Mouse (Mus musculus) neural tube, embryonic 11.5 days (tissue): ENCODE measurements at regions not wholly inside any gene's neighbourhood (a gene's known extent, or its start where the extent isn't known, plus 50 kb on each side); places are given as distances from the start of the nearest gene placed in this dataset.

Experiments used
- ATAC-seq: fragments of 200-750 bp; cut with Nextera tagmentation; 2 replicates; pipeline ENCODE4 v1.8.0; 2017; ENCODE audit warnings: moderate number of reproducible peaks, mild to moderate bottlenecking, moderate TSS enrichment, moderate library complexity; ENCODE audit not compliant: insufficient read depth, low FRiP score, low TSS enrichment
- DNase-seq: peaks from one replicate; pipeline ENCODE4 v3.0.0-alpha.2; 2015; ENCODE audit warnings: low spot score
- H3K27ac ChIP-seq: fragments of 300-500 bp; sonication (generic); 2 replicates; pipeline ENCODE4 v1.5.1; 2014; ENCODE audit warnings: low read depth, mild to moderate bottlenecking, low read length
- H3K27me3 ChIP-seq: fragments of 300-500 bp; sonication (generic); 2 replicates; pipeline ENCODE4 v1.6.1; 2014; ENCODE audit warnings: mild to moderate bottlenecking, low read length, mixed read lengths; ENCODE audit not compliant: control insufficient read depth, insufficient read depth
- H3K36me3 ChIP-seq: fragments of 300-500 bp; sonication (generic); 2 replicates; pipeline ENCODE4 v1.6.1; 2014; ENCODE audit warnings: mild to moderate bottlenecking, low read length, moderate library complexity, mixed read lengths; ENCODE audit not compliant: control insufficient read depth, insufficient read depth
- H3K4me1 ChIP-seq: fragments of 300-500 bp; sonication (generic); 2 replicates; pipeline ENCODE4 v1.6.1; 2014; ENCODE audit warnings: low read length, mixed read lengths; ENCODE audit not compliant: control insufficient read depth, insufficient read depth
- H3K4me2 ChIP-seq: fragments of 300-500 bp; sonication (generic); 2 replicates; pipeline ENCODE4 v1.6.1; 2014; ENCODE audit warnings: low read depth, mild to moderate bottlenecking, moderate library complexity
- H3K4me3 ChIP-seq: fragments of 300-500 bp; sonication (generic); 2 replicates; pipeline ENCODE4 v1.5.1; 2014; ENCODE audit warnings: low read depth, low read length
- H3K9ac ChIP-seq: fragments of 300-500 bp; sonication (generic); 2 replicates; pipeline ENCODE4 v1.6.1; 2014; ENCODE audit warnings: mild to moderate bottlenecking, low read length
- H3K9me3 ChIP-seq: fragments of 300-500 bp; sonication (generic); 2 replicates; pipeline ENCODE4 v1.6.1; 2016; ENCODE audit warnings: low read length; ENCODE audit not compliant: control insufficient read depth
- WGBS: fragments of 180-500 bp; shearing (Covaris S2); extraction: QIAGEN DNeasy Blood & Tissue Kit; methylation state at CpG from one replicate; pipeline ENCODE4 v1.1.7; 2014; 5-methylcytosine and 5-hydroxymethylcytosine counted together

- ATAC-seq, result no peak
Observed at GRCm38 (mm10) chr2:174901801-174902200, 108.2 kb upstream of the Gm14444 start.

GRCm38 (mm10) chr2:174903627-174904026, 106.4 kb upstream of the Gm14444 start:
- Histone ChIP-seq H3K9me3 (no peaks in the 10 kb centered on the region), H3K27me3 (no peaks in the 10 kb centered on the region), H3K27ac (no peak overlapping the region), H3K9ac (no peak overlapping the region), H3K4me2 (no peak overlapping the region), H3K36me3 (no peaks in the 10 kb centered on the region), H3K4me3 (no peak overlapping the region), H3K4me1 (no peaks in the 10 kb centered on the region)
- 76% methylated on average over 7 of the region's 7 CpGs for WGBS
- no peak for ATAC-seq
- DNase-seq, result no peak

More at GRCm38 (mm10) chr2:174901801-174902200, 108.2 kb upstream of the Gm14444 start:
- Histone ChIP-seq H3K9me3 (no peaks in the 10 kb centered on the region), H3K4me2 (no peak overlapping the region), H3K4me1 (no peaks in the 10 kb centered on the region), H3K27ac (no peak overlapping the region), H3K4me3 (no peak overlapping the region), H3K36me3 (no peaks in the 10 kb centered on the region), H3K27me3 (no peaks in the 10 kb centered on the region), H3K9ac (no peak overlapping the region)
- no peak for DNase-seq
- WGBS, result 91% methylated on average over 16 of the region's 16 CpGs

GRCm38 (mm10) chr2:174905865-174906639, 104.0 kb upstream of the Gm14444 start:
- no peak overlapping the region for H3K4me2 ChIP-seq
- WGBS, result 55% methylated on average over 6 of the region's 6 CpGs
- ATAC-seq (peak; percentile 73), DNase-seq (peak; percentile 51)
- H3K9ac ChIP-seq, result no peak overlapping the region
- no peak overlapping the region for H3K4me3 ChIP-seq
- H3K36me3 ChIP-seq, result no peaks in the 10 kb centered on the region
- H3K27me3 ChIP-seq, result no peaks in the 10 kb centered on the region
- no peak overlapping the region for H3K27ac ChIP-seq
- H3K4me1 ChIP-seq, result no peaks in the 10 kb centered on the region
- no peaks in the 10 kb centered on the region for H3K9me3 ChIP-seq

- Histone ChIP-seq H3K27me3 (no peaks in the 10 kb centered on the region), H3K27ac (peak overlapping the region; percentile 91), H3K4me2 (peak overlapping the region; percentile 36), H3K4me1 (peaks cover 6% of the 10 kb centered on the region; the same call in 1 of the 2 replicates), H3K4me3 (no peak overlapping the region), H3K9ac (peak overlapping the region; percentile 49), H3K9me3 (no peaks in the 10 kb centered on the region), H3K36me3 (no peaks in the 10 kb centered on the region)
- DNase-seq (peak; percentile 84), ATAC-seq (peak; percentile 96)
- 12% methylated on average over 10 of the region's 10 CpGs for WGBS
Observed at GRCm38 (mm10) chr2:174917146-174917905, 92.7 kb upstream of the Gm14444 start.

GRCm38 (mm10) chr2:174917975-174918374, 92.1 kb upstream of the Gm14444 start:
- Histone ChIP-seq H3K27me3 (no peaks in the 10 kb centered on the region), H3K4me1 (peaks cover 6% of the 10 kb centered on the region; the same call in 1 of the 2 replicates), H3K36me3 (no peaks in the 10 kb centered on the region), H3K9ac (peak overlapping the region; percentile 55), H3K9me3 (no peaks in the 10 kb centered on the region), H3K4me2 (peak overlapping the region; percentile 19; the same call in 1 of the 2 replicates), H3K27ac (peak overlapping the region; percentile 91), H3K4me3 (no peak overlapping the region)
- WGBS, result 8% methylated on average over 5 of the region's 5 CpGs
- ATAC-seq (peak; percentile 68), DNase-seq (peak; percentile 36)

- no peak for DNase-seq
- no peak overlapping the region for H3K9ac ChIP-seq
- no peak overlapping the region for H3K4me3 ChIP-seq
- no peak for ATAC-seq
- no peaks in the 10 kb centered on the region for H3K27me3 ChIP-seq
- H3K4me2 ChIP-seq, result no peak overlapping the region
- no peaks in the 10 kb centered on the region for H3K9me3 ChIP-seq
- WGBS, result 83% methylated on average over 4 of the region's 4 CpGs
- no peaks in the 10 kb centered on the region for H3K36me3 ChIP-seq
- H3K27ac ChIP-seq, result no peak overlapping the region
- H3K4me1 ChIP-seq, result peaks cover 6% of the 10 kb centered on the region; the same call in 1 of the 2 replicates
Observed at GRCm38 (mm10) chr2:174922208-174922607, 87.8 kb upstream of the Gm14444 start.

GRCm38 (mm10) chr2:174929718-174930117, 80.3 kb upstream of the Gm14444 start:
- no peak for ATAC-seq
- H3K27ac ChIP-seq, result no peak overlapping the region
- no peak overlapping the region for H3K4me3 ChIP-seq
- no peak overlapping the region for H3K9ac ChIP-seq
- no peaks in the 10 kb centered on the region for H3K9me3 ChIP-seq
- H3K4me2 ChIP-seq, result no peak overlapping the region
- no peaks in the 10 kb centered on the region for H3K27me3 ChIP-seq
- WGBS, result 63% methylated on average over 2 of the region's 2 CpGs
- no peak for DNase-seq
- no peaks in the 10 kb centered on the region for H3K36me3 ChIP-seq
- H3K4me1 ChIP-seq, result no peaks in the 10 kb centered on the region

GRCm38 (mm10) chr2:174932137-174933012, 77.7 kb upstream of the Gm14444 start:
- 42% methylated on average over 20 of the region's 20 CpGs for whole genome bisulfite sequencing
- no peak overlapping the region for H3K9ac ChIP-seq
- H3K4me1 ChIP-seq, result no peaks in the 10 kb centered on the region
- no peaks in the 10 kb centered on the region for H3K9me3 ChIP-seq
- DNase-seq (peak; percentile 89), ATAC-seq (peak; percentile 71)
- H3K36me3 ChIP-seq, result no peaks in the 10 kb centered on the region
- H3K4me3 ChIP-seq, result no peak overlapping the region
- H3K27me3 ChIP-seq, result no peaks in the 10 kb centered on the region
- no peak overlapping the region for H3K4me2 ChIP-seq
- H3K27ac ChIP-seq, result no peak overlapping the region
